Mouse (Mus musculus) stomach, embryonic 14.5 days (tissue): ENCODE measurements around the gene Ptprg. TPM values are rescaled to one million over a fixed set of nuclear protein-coding genes. Genes with fewer than 3 reads are reported as not detected.
"Not testable (repeated sequence)": the region's sequence is repeated elsewhere in the genome, so short reads cannot be mapped to it uniquely, and the experiment has no call there.

Experiments
- ATAC-seq: fragments of 200-750 bp; cut with Nextera tagmentation; 2 replicates; pipeline ENCODE4 v1.8.0; 2017; ENCODE audit warnings: low read depth, moderate TSS enrichment; ENCODE audit not compliant: insufficient number of reproducible peaks, insufficient read depth, low FRiP score
- H3K27ac ChIP-seq: fragments of 300-500 bp; sonication (generic); 2 replicates; pipeline ENCODE4 v1.5.1; 2014; ENCODE audit warnings: mild to moderate bottlenecking, low read length, moderate library complexity, mixed read lengths
- H3K27me3 ChIP-seq: fragments of 300-500 bp; sonication (generic); 2 replicates; pipeline ENCODE4 v1.6.1; 2014; ENCODE audit warnings: low read length, control low read depth, mixed read lengths; ENCODE audit not compliant: control insufficient read depth, insufficient read depth
- H3K36me3 ChIP-seq: fragments of 300-500 bp; sonication (generic); 2 replicates; pipeline ENCODE4 v1.6.1; 2014; ENCODE audit warnings: mild to moderate bottlenecking, control low read depth, low read length, moderate library complexity, mixed read lengths; ENCODE audit not compliant: control insufficient read depth, insufficient read depth
- H3K4me1 ChIP-seq: fragments of 300-500 bp; sonication (generic); 2 replicates; pipeline ENCODE4 v1.6.1; 2014; ENCODE audit warnings: low read length, control low read depth, mixed read lengths; ENCODE audit not compliant: control insufficient read depth, insufficient read depth
- H3K4me2 ChIP-seq: fragments of 300-500 bp; sonication (generic); replicated peaks from 2 replicates; pipeline ENCODE4 v1.6.1; 2014; ENCODE audit warnings: low read depth, low read length, control low read depth
- H3K4me3 ChIP-seq: fragments of 300-500 bp; sonication (generic); 2 replicates; pipeline ENCODE4 v1.5.1; 2014; ENCODE audit warnings: low read depth, low read length, control low read depth
- H3K9ac ChIP-seq: fragments of 300-500 bp; sonication (generic); replicated peaks from 2 replicates; pipeline ENCODE4 v1.6.1; 2014; ENCODE audit warnings: low read depth, mild to moderate bottlenecking, control low read depth, low read length, moderate library complexity, mixed read lengths
- H3K9me3 ChIP-seq: fragments of 300-500 bp; sonication (generic); 2 replicates; pipeline ENCODE4 v1.6.1; 2016; ENCODE audit warnings: low read depth, low read length, control low read depth; ENCODE audit not compliant: control insufficient read depth
- WGBS: fragments of 180-500 bp; shearing (Covaris S2); extraction: QIAGEN DNeasy Blood & Tissue Kit; methylation state at CpG from one replicate; pipeline ENCODE4 v1.1.7; 2014; 5-methylcytosine and 5-hydroxymethylcytosine counted together
- polyA plus RNA-seq: library from polyadenylated mRNA; unstranded; fragments of >200 nt; fragmentation: Nextera tagmentation; extraction: Ambion mirVana; gene quantifications from 2 replicates; pipeline ENCODE4 v1.2.1, GENCODE M21; 2014

The Ptprg gene
- polyA plus RNA-seq, 1 experiment from 2014 or later, result 31.3 TPM

DNA sequence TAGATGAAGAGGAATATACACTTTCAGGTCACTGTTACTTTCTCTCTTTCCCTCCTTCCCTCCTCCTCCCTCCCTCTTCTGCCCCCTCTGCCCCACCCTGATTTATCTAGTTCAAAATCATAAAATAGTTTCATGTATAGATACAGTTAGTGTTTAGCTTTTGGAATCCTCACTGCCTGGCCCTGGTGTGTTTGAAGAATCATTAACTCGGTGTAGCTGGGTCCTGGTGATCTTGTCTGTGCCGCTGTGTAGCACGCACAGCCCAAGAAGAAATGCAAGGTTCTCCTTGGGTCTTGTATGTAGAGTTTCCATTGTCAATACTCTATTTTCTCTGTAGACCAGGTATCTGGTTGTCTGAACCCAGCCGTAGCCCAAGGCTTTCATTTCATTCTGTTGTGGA is 494.3 kb downstream of the Ptprg start:
- H3K27ac ChIP-seq, result no peak overlapping the region
- no peak overlapping the region for H3K4me3 ChIP-seq
- no peak overlapping the region for H3K9ac ChIP-seq
- H3K9me3 ChIP-seq, result no peaks in the 10 kb centered on the region
- H3K4me2 ChIP-seq, result no peak overlapping the region
- no peak for ATAC-seq
- no peaks in the 10 kb centered on the region for H3K27me3 ChIP-seq
- 90% methylated on average over 4 of the region's 4 CpGs for WGBS
- H3K4me1 ChIP-seq, result no peaks in the 10 kb centered on the region
- no peaks in the 10 kb centered on the region for H3K36me3 ChIP-seq

DNA sequence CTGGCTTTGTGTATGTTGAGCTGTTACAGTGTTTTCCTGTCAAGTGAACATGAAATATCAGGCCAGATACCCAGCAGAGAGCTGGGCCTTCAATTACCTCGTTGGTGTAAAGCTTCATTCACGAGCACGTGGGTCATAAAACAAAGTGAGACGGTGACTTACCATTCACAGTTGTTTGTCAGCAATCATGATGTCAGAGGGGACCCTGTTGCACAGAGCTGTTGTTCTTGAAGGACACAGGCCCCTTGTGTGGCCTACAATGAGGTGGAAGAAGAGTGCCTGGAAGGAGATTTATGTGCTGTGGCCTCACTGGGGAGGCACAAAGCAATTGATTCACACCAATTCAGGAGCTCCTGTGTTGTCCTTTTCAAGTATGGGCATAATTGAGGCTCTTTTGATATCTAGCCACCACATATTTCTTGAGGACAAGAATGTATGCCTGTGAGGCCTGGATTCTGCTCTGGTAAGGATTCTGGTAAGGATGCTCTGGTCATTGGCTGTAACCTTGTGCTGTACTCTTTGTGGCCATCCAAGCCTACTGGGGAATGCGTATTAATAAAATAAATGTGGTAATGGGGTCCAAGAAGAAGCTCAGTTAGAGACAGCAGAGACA is 503.7 kb downstream of the Ptprg start:
- no peaks in the 10 kb centered on the region for H3K36me3 ChIP-seq
- 65% methylated on average over 5 of the region's 5 CpGs for WGBS
- no peak overlapping the region for H3K9ac ChIP-seq
- H3K4me2 ChIP-seq, result no peak overlapping the region
- H3K9me3 ChIP-seq, result no peaks in the 10 kb centered on the region
- no peak overlapping the region for H3K27ac ChIP-seq
- no peak overlapping the region for H3K4me3 ChIP-seq
- no peaks in the 10 kb centered on the region for H3K27me3 ChIP-seq
- ATAC-seq, result no peak
- no peaks in the 10 kb centered on the region for H3K4me1 ChIP-seq

GRCm38 (mm10) chr14:12057856-12058255 is 504.5 kb downstream of the Ptprg start:
- H3K27ac ChIP-seq, result no peak overlapping the region
- no peaks in the 10 kb centered on the region for H3K36me3 ChIP-seq
- ATAC-seq, result no peak
- no peaks in the 10 kb centered on the region for H3K4me1 ChIP-seq
- H3K4me3 ChIP-seq, result no peak overlapping the region
- no peak overlapping the region for H3K4me2 ChIP-seq
- H3K9ac ChIP-seq, result no peak overlapping the region
- whole genome bisulfite sequencing, result 63% methylated on average over 2 of the region's 2 CpGs
- no peaks in the 10 kb centered on the region for H3K9me3 ChIP-seq
- no peaks in the 10 kb centered on the region for H3K27me3 ChIP-seq

- H3K9ac ChIP-seq, result no peak overlapping the region
Measured at GRCm38 (mm10) chr14:12059149-12059548, 505.8 kb downstream of the Ptprg start.

DNA sequence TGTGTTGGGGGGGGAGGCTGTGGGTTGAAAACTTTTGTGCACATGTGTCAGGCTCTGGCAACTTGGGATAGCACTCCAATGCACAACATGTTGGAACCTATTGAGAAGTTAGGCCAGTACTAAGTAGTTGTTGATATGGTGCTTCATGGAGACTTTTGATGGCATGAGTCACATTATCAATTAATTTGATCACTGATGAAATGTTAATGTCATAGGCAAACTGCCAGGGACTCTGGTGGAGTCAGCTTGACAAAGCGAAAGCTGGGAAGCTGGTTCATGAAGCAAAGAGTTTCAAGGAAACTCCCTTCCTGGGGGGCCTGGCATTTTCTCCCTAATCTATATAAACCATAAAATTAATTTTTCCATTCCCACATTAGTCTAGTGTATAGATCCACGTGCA is 508.0 kb downstream of the Ptprg start:
- H3K4me2 ChIP-seq, H3K36me3 ChIP-seq, H3K4me1 ChIP-seq, H3K27ac ChIP-seq, H3K9ac ChIP-seq, H3K9me3 ChIP-seq, ATAC-seq, H3K27me3 ChIP-seq, H3K4me3 ChIP-seq: not testable (repeated sequence)
- WGBS, result 62% methylated on average over 2 of the region's 2 CpGs

More at GRCm38 (mm10) chr14:12059149-12059548, 505.8 kb downstream of the Ptprg start:
- Histone ChIP-seq H3K4me3 (no peak overlapping the region), H3K27me3 (no peaks in the 10 kb centered on the region), H3K9me3 (no peaks in the 10 kb centered on the region), H3K4me2 (no peak overlapping the region), H3K36me3 (no peaks in the 10 kb centered on the region), H3K27ac (no peak overlapping the region), H3K4me1 (no peaks in the 10 kb centered on the region)
- no peak for ATAC-seq
- WGBS, result 93% methylated on average over 7 of the region's 7 CpGs

DNA sequence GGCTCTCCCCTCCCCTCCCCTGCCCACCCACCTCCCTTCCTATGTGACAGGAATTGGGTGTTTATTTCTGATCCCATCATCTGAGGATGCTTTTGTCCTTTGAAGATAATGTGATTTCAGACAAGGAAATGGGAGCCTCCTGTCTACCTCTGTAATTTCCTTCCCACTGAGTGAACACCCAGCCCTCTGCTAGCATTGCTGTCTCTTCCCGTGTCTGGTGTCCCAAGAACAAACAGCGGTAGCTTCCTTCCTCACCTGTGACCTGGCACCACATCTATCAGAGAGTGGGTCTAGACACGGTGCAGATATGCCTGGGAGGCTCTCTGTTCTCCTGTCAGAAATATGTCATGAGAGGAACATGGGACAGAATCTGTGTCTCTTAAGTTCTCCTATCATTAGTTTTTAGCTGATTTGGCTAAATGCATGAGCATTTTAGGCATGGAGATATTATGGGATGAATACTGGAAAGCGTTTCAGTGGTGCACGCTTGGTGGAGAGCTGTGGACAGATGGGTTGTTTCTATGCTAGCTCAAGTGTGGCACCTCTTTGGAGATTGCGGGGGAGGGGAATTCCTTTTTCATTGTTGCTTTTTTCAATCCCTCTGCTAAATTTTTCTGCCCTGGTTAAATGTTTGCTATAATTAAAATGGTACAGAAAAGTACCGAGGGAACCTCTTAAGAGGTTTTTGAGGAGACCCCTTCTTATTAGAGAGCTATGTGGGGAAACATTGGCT is 509.5 kb downstream of the Ptprg start:
- H3K9me3 ChIP-seq, result no peaks in the 10 kb centered on the region
- H3K27me3 ChIP-seq, result no peaks in the 10 kb centered on the region
- no peak overlapping the region for H3K9ac ChIP-seq
- H3K4me2 ChIP-seq, result no peak overlapping the region
- WGBS, result 74% methylated on average over 7 of the region's 7 CpGs
- no peak overlapping the region for H3K27ac ChIP-seq
- ATAC-seq, result no peak
- H3K36me3 ChIP-seq, result no peaks in the 10 kb centered on the region
- no peaks in the 10 kb centered on the region for H3K4me1 ChIP-seq
- H3K4me3 ChIP-seq, result no peak overlapping the region

GRCm38 (mm10) chr14:12065001-12065400 is 511.7 kb downstream of the Ptprg start:
- 76% methylated on average over 1 of the region's 1 CpGs for WGBS
- Histone ChIP-seq H3K4me2 (no peak overlapping the region), H3K27me3 (no peaks in the 10 kb centered on the region), H3K9me3 (no peaks in the 10 kb centered on the region), H3K4me3 (no peak overlapping the region), H3K36me3 (no peaks in the 10 kb centered on the region), H3K9ac (no peak overlapping the region), H3K4me1 (no peaks in the 10 kb centered on the region), H3K27ac (no peak overlapping the region)
- no peak for ATAC-seq

DNA sequence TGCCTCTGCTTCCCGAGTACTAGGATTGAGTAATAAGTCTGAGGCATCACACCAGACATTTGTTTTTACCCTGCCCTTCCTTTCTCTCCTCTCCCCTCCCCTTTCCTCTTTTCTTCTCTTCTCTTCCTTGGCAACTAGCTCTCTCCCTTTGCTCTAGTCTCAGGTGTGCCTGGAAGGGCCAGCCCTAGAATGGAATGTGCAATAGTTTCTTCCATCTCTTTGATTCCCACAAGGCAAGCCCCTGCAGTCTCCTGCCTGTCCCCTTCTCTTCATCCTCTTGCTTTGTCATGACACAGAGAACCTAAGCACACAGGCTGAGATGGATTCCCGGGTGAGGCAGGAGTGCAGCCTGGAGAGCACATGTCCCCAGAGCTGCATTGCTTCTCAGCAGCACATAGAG is 512.4 kb downstream of the Ptprg start:
- no peaks in the 10 kb centered on the region for H3K9me3 ChIP-seq
- whole genome bisulfite sequencing, result 54% methylated on average over 2 of the region's 2 CpGs
- no peak for ATAC-seq
- no peak overlapping the region for H3K9ac ChIP-seq
- no peak overlapping the region for H3K4me2 ChIP-seq
- H3K36me3 ChIP-seq, result no peaks in the 10 kb centered on the region
- H3K27ac ChIP-seq, result no peak overlapping the region
- H3K27me3 ChIP-seq, result no peaks in the 10 kb centered on the region
- no peak overlapping the region for H3K4me3 ChIP-seq
- no peaks in the 10 kb centered on the region for H3K4me1 ChIP-seq

GRCm38 (mm10) chr14:12069707-12070106 is 516.4 kb downstream of the Ptprg start:
- Histone ChIP-seq H3K9ac (no peak overlapping the region), H3K27ac (no peak overlapping the region), H3K4me2 (no peak overlapping the region), H3K9me3 (no peaks in the 10 kb centered on the region), H3K27me3 (no peaks in the 10 kb centered on the region), H3K4me1 (no peaks in the 10 kb centered on the region), H3K4me3 (no peak overlapping the region), H3K36me3 (no peaks in the 10 kb centered on the region)
- no peak for ATAC-seq
- WGBS, result 91% methylated on average over 12 of the region's 12 CpGs
